Mouse (Mus musculus): Measurements from ENCODE around the gene Ipo7. TPM values are rescaled to one million over a fixed set of nuclear protein-coding genes. Genes with fewer than 3 reads are reported as not detected.
"Not testable (repeated sequence)": the region's sequence is repeated elsewhere in the genome, so short reads cannot be mapped to it uniquely, and the experiment has no call there.

Gene Ipo7
- polyA plus RNA-seq (2015; fragmentation: Nextera tagmentation; extraction: Ambion mirVana): 48.6 and 50.6 TPM in 2 replicates

- Histone ChIP-seq H3K4me3 (ENCODE audit: low read depth, low read length) (peak within 1 kb of the TSS; percentile 83), H3K9me3 (replicated peaks; ENCODE audit: control insufficient read depth, low read length, poor library complexity, severe bottlenecking) (no peaks in the 10 kb centered on the region), H3K4me2 (ENCODE audit: low read length) (peak within 1 kb of the TSS; percentile 98), H3K9ac (ENCODE audit: low read depth, low read length) (peak within 1 kb of the TSS; percentile 97), H3K27ac (ENCODE audit: low read length) (peak within 1 kb of the TSS; percentile 91), H3K36me3 (ENCODE audit: control insufficient read depth, insufficient read depth, low read length) (no peaks in the 10 kb centered on the region), H3K4me1 (ENCODE audit: control insufficient read depth, insufficient read depth, low read length) (peaks cover 13% of the 10 kb centered on the region), H3K27me3 (ENCODE audit: control insufficient read depth, insufficient read depth, low read depth, low read length) (no peaks in the 10 kb centered on the region)
- ATAC-seq: peak; percentile 99
- under 1% methylated on average over 48 of the region's 48 CpGs for WGBS
These were observed at the start of gene Ipo7 for GRCm38 (mm10) chr7:110018117-110018630. TSS of gene Ipo7 (plus strand) at chr7:110018274.

- WGBS: no CpG with 5 or more reads among the region's 2 CpGs
- peak overlapping the region; percentile 50 for H3K27ac ChIP-seq (ENCODE audit: low read length)
- H3K9me3 ChIP-seq (replicated peaks; ENCODE audit: control insufficient read depth, low read length, poor library complexity, severe bottlenecking): no peaks in the 10 kb centered on the region
- no peaks in the 10 kb centered on the region for H3K27me3 ChIP-seq (ENCODE audit: control insufficient read depth, insufficient read depth, low read depth, low read length)
- peak; percentile 70; the same call in 1 of the 2 replicates for ATAC-seq
- peaks cover 2% of the 10 kb centered on the region; the same call in 1 of the 2 replicates for H3K4me1 ChIP-seq (ENCODE audit: control insufficient read depth, insufficient read depth, low read length)
- no peak overlapping the region for H3K4me2 ChIP-seq (ENCODE audit: low read length)
- peaks cover 4% of the 10 kb centered on the region; the same call in 1 of the 2 replicates for H3K36me3 ChIP-seq (ENCODE audit: control insufficient read depth, insufficient read depth, low read length)
- no peak overlapping the region for H3K4me3 ChIP-seq (ENCODE audit: low read depth, low read length)
- H3K9ac ChIP-seq (ENCODE audit: low read depth, low read length): no peak overlapping the region
These were observed 49.1 kb upstream of the Ipo7 start for GRCm38 (mm10) chr7:109968924-109969450.

- Histone ChIP-seq H3K4me2 (ENCODE audit: low read length) (no peak overlapping the region), H3K9me3 (replicated peaks; ENCODE audit: control insufficient read depth, low read length, poor library complexity, severe bottlenecking) (no peaks in the 10 kb centered on the region), H3K36me3 (ENCODE audit: control insufficient read depth, insufficient read depth, low read length) (peaks cover 4% of the 10 kb centered on the region; the same call in 1 of the 2 replicates), H3K4me1 (ENCODE audit: control insufficient read depth, insufficient read depth, low read length) (peaks cover 2% of the 10 kb centered on the region; the same call in 1 of the 2 replicates), H3K27ac (ENCODE audit: low read length) (peak overlapping the region; percentile 50), H3K4me3 (ENCODE audit: low read depth, low read length) (no peak overlapping the region), H3K27me3 (ENCODE audit: control insufficient read depth, insufficient read depth, low read depth, low read length) (no peaks in the 10 kb centered on the region), H3K9ac (ENCODE audit: low read depth, low read length) (no peak overlapping the region)
- no peak for ATAC-seq
These were observed 48.5 kb upstream of the Ipo7 start for GRCm38 (mm10) chr7:109969542-109969941.

GRCm38 (mm10) chr7:109975966-109976715 is 41.9 kb upstream of the Ipo7 start:
- Histone ChIP-seq H3K4me2 (ENCODE audit: low read length) (no peak overlapping the region), H3K4me3 (ENCODE audit: low read depth, low read length) (no peak overlapping the region), H3K27ac (ENCODE audit: low read length) (no peak overlapping the region), H3K4me1 (ENCODE audit: control insufficient read depth, insufficient read depth, low read length) (no peaks in the 10 kb centered on the region), H3K27me3 (ENCODE audit: control insufficient read depth, insufficient read depth, low read depth, low read length) (no peaks in the 10 kb centered on the region), H3K36me3 (ENCODE audit: control insufficient read depth, insufficient read depth, low read length) (peaks cover 35% of the 10 kb centered on the region), H3K9me3 (replicated peaks; ENCODE audit: control insufficient read depth, low read length, poor library complexity, severe bottlenecking) (no peaks in the 10 kb centered on the region), H3K9ac (ENCODE audit: low read depth, low read length) (no peak overlapping the region)
- 96% methylated on average over 6 of the region's 6 CpGs for WGBS
- no peak for ATAC-seq

GRCm38 (mm10) chr7:109977131-109977530 is 40.9 kb upstream of the Ipo7 start:
- not testable (repeated sequence) for H3K4me3 ChIP-seq (ENCODE audit: low read depth, low read length); H3K9me3 ChIP-seq (replicated peaks; ENCODE audit: control insufficient read depth, low read length, poor library complexity, severe bottlenecking); H3K4me2 ChIP-seq (ENCODE audit: low read length); ATAC-seq; H3K4me1 ChIP-seq (ENCODE audit: control insufficient read depth, insufficient read depth, low read length); H3K27me3 ChIP-seq (ENCODE audit: control insufficient read depth, insufficient read depth, low read depth, low read length); H3K27ac ChIP-seq (ENCODE audit: low read length); H3K9ac ChIP-seq (ENCODE audit: low read depth, low read length)
- H3K36me3 ChIP-seq (ENCODE audit: control insufficient read depth, insufficient read depth, low read length): peaks cover 41% of the 10 kb centered on the region
- 61% methylated on average over 5 of the region's 5 CpGs for WGBS

GRCm38 (mm10) chr7:109984608-109985007 is 33.5 kb upstream of the Ipo7 start:
- H3K4me3 ChIP-seq (ENCODE audit: low read depth, low read length); H3K27ac ChIP-seq (ENCODE audit: low read length); ATAC-seq; H3K9me3 ChIP-seq (replicated peaks; ENCODE audit: control insufficient read depth, low read length, poor library complexity, severe bottlenecking); H3K27me3 ChIP-seq (ENCODE audit: control insufficient read depth, insufficient read depth, low read depth, low read length); H3K9ac ChIP-seq (ENCODE audit: low read depth, low read length): not testable (repeated sequence)
- 62% methylated on average over 5 of the region's 5 CpGs for WGBS
- H3K4me1 ChIP-seq (ENCODE audit: control insufficient read depth, insufficient read depth, low read length): peaks cover 21% of the 10 kb centered on the region
- H3K36me3 ChIP-seq (ENCODE audit: control insufficient read depth, insufficient read depth, low read length): peaks cover 13% of the 10 kb centered on the region; the same call in 1 of the 2 replicates
- peak overlapping the region; percentile 80 for H3K4me2 ChIP-seq (ENCODE audit: low read length)

GRCm38 (mm10) chr7:109985661-109986132 is 32.4 kb upstream of the Ipo7 start:
- Histone ChIP-seq H3K9ac (ENCODE audit: low read depth, low read length) (peak overlapping the region; percentile 66), H3K27me3 (ENCODE audit: control insufficient read depth, insufficient read depth, low read depth, low read length) (no peaks in the 10 kb centered on the region), H3K27ac (ENCODE audit: low read length) (peak overlapping the region; percentile 83), H3K4me2 (ENCODE audit: low read length) (peak overlapping the region; percentile 80), H3K4me3 (ENCODE audit: low read depth, low read length) (peak overlapping the region; percentile 51), H3K36me3 (ENCODE audit: control insufficient read depth, insufficient read depth, low read length) (0 out of 2 replicates have a peak, but pooled peaks cover 6% of the 10 kb centered on the region), H3K4me1 (ENCODE audit: control insufficient read depth, insufficient read depth, low read length) (peaks cover 21% of the 10 kb centered on the region), H3K9me3 (replicated peaks; ENCODE audit: control insufficient read depth, low read length, poor library complexity, severe bottlenecking) (no peaks in the 10 kb centered on the region)
- whole genome bisulfite sequencing: 0% methylated on average over 27 of the region's 27 CpGs
- no peak; the same call in 1 of the 2 replicates for ATAC-seq

GRCm38 (mm10) chr7:109986133-109986669 is 31.9 kb upstream of the Ipo7 start:
- Histone ChIP-seq H3K27ac (ENCODE audit: low read length) (peak overlapping the region; percentile 83), H3K9me3 (replicated peaks; ENCODE audit: control insufficient read depth, low read length, poor library complexity, severe bottlenecking) (no peaks in the 10 kb centered on the region), H3K4me3 (ENCODE audit: low read depth, low read length) (peak overlapping the region; percentile 51), H3K9ac (ENCODE audit: low read depth, low read length) (peak overlapping the region; percentile 66), H3K36me3 (ENCODE audit: control insufficient read depth, insufficient read depth, low read length) (0 out of 2 replicates have a peak, but pooled peaks cover 6% of the 10 kb centered on the region), H3K27me3 (ENCODE audit: control insufficient read depth, insufficient read depth, low read depth, low read length) (no peaks in the 10 kb centered on the region), H3K4me2 (ENCODE audit: low read length) (peak overlapping the region; percentile 80), H3K4me1 (ENCODE audit: control insufficient read depth, insufficient read depth, low read length) (peaks cover 21% of the 10 kb centered on the region)
- WGBS: under 1% methylated on average over 43 of the region's 43 CpGs
- peak; percentile 99 for ATAC-seq
